Mouse (Mus musculus) heart, postnatal 0 days (tissue): ENCODE results near the gene Gm49601. TPM values are rescaled to one million over a fixed set of nuclear protein-coding genes. Genes with fewer than 3 reads are reported as not detected.
A peak's percentile ranks its signal among the peaks of the same experiment; 100 is the strongest.

Source experiments
- ATAC-seq: fragments of 200-750 bp; cut with Nextera tagmentation; 2 replicates; pipeline ENCODE4 v1.8.0; 2017; ENCODE audit warnings: low read depth, moderate number of reproducible peaks, moderate library complexity; ENCODE audit not compliant: insufficient read depth
- DNase-seq: peaks from one replicate; pipeline ENCODE4 v3.0.0-alpha.2; 2016; ENCODE audit warnings: low spot score
- H3K27ac ChIP-seq: fragments of 300-500 bp; sonication (generic); 2 replicates; pipeline ENCODE4 v1.5.1; 2014; ENCODE audit warnings: low read depth, mild to moderate bottlenecking
- H3K27me3 ChIP-seq: fragments of 300-500 bp; sonication (generic); 2 replicates; pipeline ENCODE4 v1.6.1; 2014; ENCODE audit warnings: low read length, mixed read lengths; ENCODE audit not compliant: control insufficient read depth, insufficient read depth
- H3K36me3 ChIP-seq: fragments of 300-500 bp; sonication (generic); replicated peaks from 2 replicates; pipeline ENCODE4 v1.6.1; 2014; ENCODE audit warnings: low read length, mixed read lengths; ENCODE audit not compliant: control insufficient read depth, insufficient read depth
- H3K4me1 ChIP-seq: fragments of 300-500 bp; sonication (generic); 2 replicates; pipeline ENCODE4 v1.6.1; 2014; ENCODE audit warnings: antibody characterized with exemption; ENCODE audit not compliant: control insufficient read depth, insufficient read depth
- H3K4me2 ChIP-seq: fragments of 300-500 bp; sonication (generic); 2 replicates; pipeline ENCODE4 v1.6.1; 2014; ENCODE audit warnings: low read depth, mild to moderate bottlenecking, low read length, moderate library complexity
- H3K4me3 ChIP-seq: fragments of 300-500 bp; sonication (generic); 2 replicates; pipeline ENCODE4 v1.5.1; 2014; ENCODE audit warnings: low read depth, low read length
- H3K9ac ChIP-seq: fragments of 300-500 bp; sonication (generic); replicated peaks from 2 replicates; pipeline ENCODE4 v1.6.1; 2014; ENCODE audit warnings: low read depth, low read length, mixed read lengths
- H3K9me3 ChIP-seq: fragments of 300-500 bp; sonication (generic); replicated peaks from 2 replicates; pipeline ENCODE4 v1.6.1; 2016; ENCODE audit warnings: low read length; ENCODE audit not compliant: control insufficient read depth
- CTCF ChIP-seq: IDR thresholded peaks from 2 replicates; pipeline ENCODE4 v1.5.1; 2016; ENCODE audit warnings: antibody characterized with exemption, control low read depth, low read depth
- EP300 ChIP-seq: IDR thresholded peaks from 2 replicates; pipeline ENCODE4 v1.6.1; 2016; ENCODE audit warnings: antibody characterized with exemption, low read depth
- WGBS: fragments of 180-500 bp; shearing (Covaris S2); extraction: QIAGEN DNeasy Blood & Tissue Kit; methylation state at CpG from one replicate; pipeline ENCODE4 v1.1.7; 2014; 5-methylcytosine and 5-hydroxymethylcytosine counted together
- polyA plus RNA-seq: library from polyadenylated mRNA; unstranded; fragments of >200 nt; fragmentation: Nextera tagmentation; extraction: Ambion mirVana; gene quantifications from 2 replicates; pipeline ENCODE4 v1.2.1, GENCODE M21; 2015
- total RNA-seq: library from RNA; depleted of rRNA; stranded (reverse); fragments of >200 nt; gene quantifications from 2 replicates; pipeline ENCODE4 v1.2.3, GENCODE M21; 2014; ENCODE audit warnings: low replicate concordance

Gene Gm49601
- total and polyA plus RNA-seq, 2 experiments from 2014 or later = 0.34 TPM; not detected in 1

GRCm38 (mm10) chr16:18605705-18606104, 20.5 kb downstream of the Gm49601 start:
- H3K4me3 ChIP-seq = no peak overlapping the region
- H3K4me1 ChIP-seq = peaks cover 17% of the 10 kb centered on the region; the same call in 1 of the 2 replicates
- DNase-seq (no peak), ATAC-seq (no peak)
- no peak for TF ChIP-seq CTCF
- no peak for TF ChIP-seq EP300
- WGBS = 89% methylated on average over 5 of the region's 5 CpGs
- H3K27me3 ChIP-seq = no peaks in the 10 kb centered on the region; the same call in 1 of the 2 replicates
- H3K9me3 ChIP-seq = no peaks in the 10 kb centered on the region
- no peaks in the 10 kb centered on the region for H3K36me3 ChIP-seq
- no peak overlapping the region for H3K27ac ChIP-seq
- H3K9ac ChIP-seq = no peak overlapping the region
- no peak overlapping the region for H3K4me2 ChIP-seq

GRCm38 (mm10) chr16:18604267-18604701, 21.9 kb downstream of the Gm49601 start:
- 25% methylated on average over 8 of the region's 8 CpGs for WGBS

GRCm38 (mm10) chr16:18601447-18601846, 24.8 kb downstream of the Gm49601 start:
- WGBS = 69% methylated on average over 7 of the region's 7 CpGs
- ATAC-seq = no peak
- DNase-seq = no peak
- no peak overlapping the region for H3K4me3 ChIP-seq
- TF ChIP-seq CTCF (no peak), EP300 (no peak)
- no peaks in the 10 kb centered on the region for H3K9me3 ChIP-seq
- H3K27ac ChIP-seq = no peak overlapping the region
- no peaks in the 10 kb centered on the region for H3K27me3 ChIP-seq
- no peak overlapping the region for H3K9ac ChIP-seq
- H3K4me1 ChIP-seq = peaks cover 17% of the 10 kb centered on the region; the same call in 1 of the 2 replicates
- no peaks in the 10 kb centered on the region for H3K36me3 ChIP-seq
- no peak overlapping the region for H3K4me2 ChIP-seq

More at GRCm38 (mm10) chr16:18604267-18604701, 21.9 kb downstream of the Gm49601 start:
- Histone ChIP-seq H3K4me2 (no peak overlapping the region), H3K4me1 (peaks cover 17% of the 10 kb centered on the region; the same call in 1 of the 2 replicates), H3K27ac (peak overlapping the region; percentile 78), H3K9ac (peak overlapping the region; percentile 28; the same call in 1 of the 2 replicates), H3K27me3 (no peaks in the 10 kb centered on the region), H3K9me3 (no peaks in the 10 kb centered on the region), H3K4me3 (no peak overlapping the region), H3K36me3 (no peaks in the 10 kb centered on the region)
- ATAC-seq = peak; percentile 91
- TF ChIP-seq EP300 (0 out of 2 replicates have a peak, but pooled peaks have one; percentile 46), CTCF (no peak)
- peak; percentile 74 for DNase-seq

- WGBS = 67% methylated on average over 3 of the region's 3 CpGs
- Histone ChIP-seq H3K4me1 (no peaks in the 10 kb centered on the region), H3K4me3 (no peak overlapping the region), H3K9ac (no peak overlapping the region), H3K27me3 (peaks cover 14% of the 10 kb centered on the region; the same call in 1 of the 2 replicates), H3K36me3 (no peaks in the 10 kb centered on the region), H3K4me2 (no peak overlapping the region), H3K27ac (no peak overlapping the region), H3K9me3 (no peaks in the 10 kb centered on the region)
- ATAC-seq (no peak), DNase-seq (no peak)
- TF ChIP-seq CTCF (no peak), EP300 (no peak)
These were observed 28.2 kb downstream of the Gm49601 start for GRCm38 (mm10) chr16:18598006-18598405.

GRCm38 (mm10) chr16:18596255-18596654, 30.0 kb downstream of the Gm49601 start:
- Histone ChIP-seq H3K9me3 (no peaks in the 10 kb centered on the region), H3K36me3 (no peaks in the 10 kb centered on the region), H3K4me3 (no peak overlapping the region), H3K27ac (no peak overlapping the region), H3K4me1 (no peaks in the 10 kb centered on the region), H3K4me2 (no peak overlapping the region), H3K27me3 (peaks cover 28% of the 10 kb centered on the region), H3K9ac (no peak overlapping the region)
- ATAC-seq (no peak), DNase-seq (no peak)
- TF ChIP-seq EP300 (no peak), CTCF (no peak)
- 63% methylated on average over 5 of the region's 5 CpGs for WGBS

- no peak overlapping the region for H3K4me2 ChIP-seq
- TF ChIP-seq EP300 = no peak
- no peak for TF ChIP-seq CTCF
- no peaks in the 10 kb centered on the region for H3K36me3 ChIP-seq
- H3K27me3 ChIP-seq = peaks cover 51% of the 10 kb centered on the region
- ATAC-seq = no peak
- H3K4me3 ChIP-seq = no peak overlapping the region
- H3K9ac ChIP-seq = no peak overlapping the region
- H3K4me1 ChIP-seq = 0 out of 2 replicates have a peak, but pooled peaks cover 6% of the 10 kb centered on the region
- no peak for DNase-seq
- no peaks in the 10 kb centered on the region for H3K9me3 ChIP-seq
- no peak overlapping the region for H3K27ac ChIP-seq
- WGBS = 66% methylated on average over 2 of the region's 2 CpGs
These were observed 32.3 kb downstream of the Gm49601 start for GRCm38 (mm10) chr16:18593930-18594329.
